Mouse (Mus musculus) MEL (cell line): Measurements from ENCODE around the gene Clint1.

ENCODE experiments used
- BHLHE40 ChIP-seq: IDR thresholded peaks from 2 replicates; pipeline ENCODE4 v1.6.1; 2012; ENCODE audit warnings: low read depth, mild to moderate bottlenecking, inconsistent platforms, low read length, improper control_type of control experiment, borderline replicate concordance
- CHD1 ChIP-seq: IDR thresholded peaks from 2 replicates; pipeline ENCODE4 v1.6.1; 2012; ENCODE audit warnings: low read depth, mild to moderate bottlenecking, inconsistent platforms, low read length, improper control_type of control experiment
- CTCF ChIP-seq, 3 experiments: IDR thresholded peaks in 2 of 3; conservative IDR thresholded peaks in 1 of 3; 2 replicates each; pipeline ENCODE4 v1.5.1; 2011 to 2012; ENCODE audit warnings: low read length in 3 of 3, low read depth in 2 of 3, mild to moderate bottlenecking in 2 of 3, improper control_type of control experiment in 1 of 3, inconsistent platforms in 1 of 3, mixed read lengths in 1 of 3, moderate library complexity in 1 of 3; ENCODE audit not compliant: control insufficient read depth in 1 of 3, insufficient read depth in 1 of 3, poor library complexity in 1 of 3, severe bottlenecking in 1 of 3
- HCFC1 ChIP-seq: IDR thresholded peaks from 2 replicates; pipeline ENCODE4 v1.6.1; 2012; ENCODE audit warnings: low read depth, mild to moderate bottlenecking, inconsistent platforms, low read length, improper control_type of control experiment, moderate library complexity
- POLR2AphosphoS5 ChIP-seq: IDR thresholded peaks from 2 replicates; pipeline ENCODE4 v1.6.1; 2012; ENCODE audit warnings: low read depth, borderline replicate concordance, mild to moderate bottlenecking, inconsistent platforms, low read length, moderate library complexity, mixed read lengths
- SMC3 ChIP-seq: IDR thresholded peaks from 2 replicates; pipeline ENCODE4 v1.6.1; 2011; ENCODE audit warnings: low read depth, low read length, improper control_type of control experiment

- TF ChIP-seq CTCF (IDR thresholded peaks at IDR 0.05 in 2 of 3, conservative IDR thresholded peaks at IDR 0.05 in 1 of 3; ENCODE audit: control insufficient read depth in 1 of 3, insufficient read depth in 1 of 3, low read depth in 2 of 3, low read length in 3 of 3, poor library complexity in 1 of 3, severe bottlenecking in 1 of 3) (no peak), SMC3 (no peak), CHD1 (no peak), POLR2AphosphoS5 (no peak), BHLHE40 (no peak), HCFC1 (no peak)
Observed at GRCm38 (mm10) chr11:45883270-45883931, 31.6 kb downstream of the Clint1 start.
